Mouse (Mus musculus) retina, adult 2 months (tissue): ENCODE results near the gene Aes.

Source experiments
- DNase-seq: peaks from one replicate; pipeline ENCODE4 v3.0.0-alpha.2; 2012; ENCODE audit warnings: low read depth, low spot score

The Aes gene

DNA sequence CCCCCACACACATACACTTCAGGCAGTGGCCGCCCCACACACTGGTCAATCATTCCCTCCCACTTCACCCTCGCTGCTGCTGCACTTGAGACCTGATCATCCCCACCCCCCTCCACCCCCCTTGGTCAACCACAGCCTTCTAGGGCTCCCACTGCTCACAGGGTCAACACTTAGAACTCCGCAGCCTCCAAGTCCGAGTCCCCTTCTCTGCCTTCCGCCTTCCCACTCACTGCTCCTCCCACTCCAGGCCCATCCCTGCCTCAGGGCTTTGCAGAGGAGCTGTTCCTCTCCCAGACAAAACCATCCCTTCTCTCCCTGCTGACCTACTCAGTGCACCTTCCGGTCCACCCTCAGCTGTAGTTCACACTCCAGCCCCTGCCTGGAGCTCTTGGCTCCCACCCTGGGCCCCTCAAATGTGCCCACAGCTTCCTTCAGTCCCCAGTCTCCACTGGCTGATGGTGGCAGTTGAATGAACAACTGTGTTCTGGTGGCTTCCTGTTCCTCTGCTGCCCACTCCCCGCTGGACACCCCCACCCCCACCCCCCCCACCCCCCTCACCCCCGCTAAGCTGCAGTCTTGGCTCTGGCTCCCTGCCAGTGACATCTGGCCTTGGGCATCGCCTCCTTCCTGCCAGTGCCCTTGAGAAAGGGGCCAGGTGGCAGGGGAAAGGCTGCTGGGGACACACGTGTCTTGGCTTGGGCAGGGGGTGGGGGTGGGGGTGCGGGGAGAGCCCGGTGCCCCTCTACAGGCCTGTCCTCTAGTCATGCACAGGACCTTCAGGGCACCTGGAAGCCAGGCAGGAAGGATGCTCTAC lies 38.1 kb downstream of the Aes start:
- no peak for DNase-seq

GRCm38 (mm10) chr10:81598342-81598741 lies 39.1 kb downstream of the Aes start:
- no peak for DNase-seq

DNA sequence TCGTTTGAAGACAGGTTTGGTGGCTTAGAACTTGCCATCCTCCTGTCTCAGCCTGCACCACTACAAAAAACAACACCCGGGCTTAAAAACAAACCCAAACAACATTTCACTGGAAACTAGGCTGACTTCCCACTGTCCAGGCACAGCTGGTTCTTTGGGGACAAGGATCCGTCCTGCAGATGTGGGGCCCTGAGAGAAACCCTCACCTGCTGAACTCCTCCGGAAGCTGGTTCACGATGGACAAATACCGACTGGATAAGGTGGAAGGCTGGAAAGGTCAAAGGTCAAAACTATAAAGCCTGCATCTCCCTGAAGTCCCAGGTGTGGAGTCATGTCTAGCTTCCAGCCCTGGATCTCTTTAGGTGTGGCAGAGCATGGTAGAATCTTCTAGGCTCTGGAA lies 39.6 kb downstream of the Aes start:
- no peak for DNase-seq

DNA sequence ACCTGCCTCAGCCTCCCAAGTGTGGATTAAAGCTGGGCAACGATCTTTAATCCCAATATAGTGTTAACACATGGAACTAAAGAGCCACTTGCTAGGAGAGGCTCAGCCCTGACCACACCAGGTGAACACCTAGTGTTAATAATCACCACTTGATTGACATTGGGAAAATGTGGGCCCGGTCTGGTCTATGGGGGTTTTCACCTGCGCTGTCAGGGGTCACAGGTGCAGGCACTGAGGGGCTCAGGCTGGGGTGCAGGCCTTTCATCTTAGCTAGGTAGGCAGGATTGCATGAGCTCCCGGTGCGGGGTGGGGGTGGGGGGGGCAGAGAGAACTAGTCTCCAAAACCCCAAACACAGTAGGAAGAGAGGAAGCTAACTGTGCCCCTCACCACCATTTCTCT lies 40.3 kb downstream of the Aes start:
- DNase-seq: no peak

GRCm38 (mm10) chr10:81600096-81600495 lies 40.8 kb downstream of the Aes start:
- DNase-seq: no peak

- peak; percentile 92 for DNase-seq
Observed at GRCm38 (mm10) chr10:81600738-81601203, 41.5 kb downstream of the Aes start, which contains the start of gene Tle6. Gene Tle6 (minus strand): TSS chr10:81601073.

GRCm38 (mm10) chr10:81601396-81601905 lies 42.2 kb downstream of the Aes start:
- DNase-seq: no peak

DNA sequence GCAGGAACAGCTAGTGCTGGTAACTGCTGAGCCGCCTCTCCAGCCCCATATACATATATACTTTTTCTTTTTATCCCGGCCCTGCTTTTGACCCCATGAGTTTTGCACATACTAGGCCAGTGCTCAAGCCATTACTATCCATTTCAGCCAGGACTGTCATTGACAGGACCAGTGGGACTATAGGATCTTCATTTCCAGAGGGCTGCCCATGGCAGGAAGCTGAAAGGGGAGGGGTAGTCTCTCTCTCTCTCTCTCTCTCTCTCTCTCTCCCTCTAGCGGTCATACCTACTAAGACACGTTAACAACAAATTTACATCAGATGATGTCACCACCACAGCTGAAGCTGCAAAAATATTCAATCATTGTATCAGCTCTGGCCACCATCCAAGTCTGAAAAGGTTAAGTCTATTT lies 43.5 kb downstream of the Aes start:
- no peak for DNase-seq

DNA sequence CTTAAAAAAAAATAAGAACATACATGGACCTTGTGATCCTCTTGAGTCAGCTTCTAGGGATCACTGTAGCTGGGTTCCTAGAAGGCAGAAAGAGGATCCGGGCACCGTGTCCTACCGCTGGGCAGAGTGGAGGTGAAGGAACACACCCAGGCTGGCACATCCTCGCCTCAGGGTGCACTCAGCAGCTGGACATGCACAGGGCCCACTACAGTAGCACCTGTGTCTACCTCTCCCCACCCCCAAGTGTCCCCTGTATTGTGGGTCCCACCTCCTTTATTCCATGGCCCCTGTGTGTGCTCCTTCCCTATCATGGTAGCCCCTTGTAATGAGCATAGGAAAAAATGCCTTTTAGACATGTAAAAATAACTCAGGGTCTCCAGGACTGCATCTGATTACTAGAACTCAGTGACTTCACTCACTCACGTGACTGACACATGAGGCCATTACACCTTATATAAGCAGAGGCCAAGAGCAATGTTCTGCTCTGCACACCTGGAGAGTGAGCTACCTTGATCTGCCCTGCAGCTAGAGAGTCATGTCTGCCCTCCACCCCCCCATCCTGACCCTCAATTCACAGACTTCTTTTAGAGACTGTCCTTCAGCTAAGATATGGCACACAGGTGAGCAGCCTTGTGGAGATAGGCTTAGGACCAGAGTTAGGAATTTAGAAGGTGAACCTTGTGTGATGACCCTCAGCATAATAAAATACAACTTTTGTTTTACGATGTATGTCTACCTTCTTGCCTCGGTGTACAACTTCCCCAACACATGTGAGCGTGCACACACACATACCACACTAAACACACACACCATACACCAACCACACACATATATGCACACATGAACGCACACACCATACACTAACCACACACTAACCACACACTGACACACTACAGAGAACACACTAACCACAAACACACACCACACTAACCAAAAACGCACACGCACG lies 45.0 kb downstream of the Aes start:
- no peak for DNase-seq

DNA sequence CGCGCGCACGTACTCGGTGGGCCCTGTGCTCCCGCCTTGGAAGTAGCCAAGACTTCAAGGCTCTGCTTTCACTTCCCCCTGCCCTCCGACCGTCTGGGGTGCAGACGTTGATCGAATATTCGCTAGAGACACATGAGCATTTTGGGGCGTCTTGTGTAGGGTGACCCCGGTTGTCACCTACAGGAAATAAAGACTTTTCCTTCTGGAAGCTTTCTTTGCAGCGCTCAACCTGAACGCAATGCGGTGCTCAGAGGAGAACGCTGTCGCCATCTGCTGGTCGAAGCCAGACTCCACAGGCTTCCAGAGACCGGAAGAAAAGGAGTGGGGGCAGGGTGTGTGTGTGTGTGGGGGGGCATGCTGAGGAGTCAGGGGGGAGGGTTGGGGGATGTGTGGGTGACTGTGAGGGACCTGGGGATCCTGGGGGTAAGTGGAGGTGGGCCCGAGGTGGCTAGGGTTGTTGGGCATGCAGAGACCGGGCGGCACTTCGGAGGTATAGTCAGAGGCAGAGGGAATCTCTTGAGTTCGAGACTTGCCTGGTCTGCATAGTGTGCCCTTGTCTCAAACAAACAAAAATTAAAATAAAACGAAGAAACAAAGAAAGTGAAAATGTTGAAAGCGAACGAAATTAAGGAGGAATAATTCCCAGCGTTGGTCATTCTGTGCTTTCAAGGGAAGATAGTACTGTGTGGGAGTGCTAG lies 45.8 kb downstream of the Aes start:
- peak; percentile 85 for DNase-seq

DNA sequence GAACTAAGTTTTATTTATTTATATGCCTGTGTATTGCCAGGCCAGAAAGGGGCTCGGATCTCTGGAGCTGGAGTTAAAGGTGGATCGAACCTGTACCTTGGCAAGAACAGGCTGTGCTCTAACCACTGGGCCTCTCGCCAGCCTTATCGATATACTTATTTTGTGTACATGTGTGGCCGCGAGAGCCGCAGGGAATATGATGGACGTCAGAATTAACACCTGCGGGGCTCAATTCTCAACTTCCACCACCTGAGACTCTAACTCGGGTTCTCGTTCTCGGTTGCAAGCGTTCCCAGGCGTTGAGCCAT lies 46.3 kb downstream of the Aes start:
- DNase-seq: no peak

DNA sequence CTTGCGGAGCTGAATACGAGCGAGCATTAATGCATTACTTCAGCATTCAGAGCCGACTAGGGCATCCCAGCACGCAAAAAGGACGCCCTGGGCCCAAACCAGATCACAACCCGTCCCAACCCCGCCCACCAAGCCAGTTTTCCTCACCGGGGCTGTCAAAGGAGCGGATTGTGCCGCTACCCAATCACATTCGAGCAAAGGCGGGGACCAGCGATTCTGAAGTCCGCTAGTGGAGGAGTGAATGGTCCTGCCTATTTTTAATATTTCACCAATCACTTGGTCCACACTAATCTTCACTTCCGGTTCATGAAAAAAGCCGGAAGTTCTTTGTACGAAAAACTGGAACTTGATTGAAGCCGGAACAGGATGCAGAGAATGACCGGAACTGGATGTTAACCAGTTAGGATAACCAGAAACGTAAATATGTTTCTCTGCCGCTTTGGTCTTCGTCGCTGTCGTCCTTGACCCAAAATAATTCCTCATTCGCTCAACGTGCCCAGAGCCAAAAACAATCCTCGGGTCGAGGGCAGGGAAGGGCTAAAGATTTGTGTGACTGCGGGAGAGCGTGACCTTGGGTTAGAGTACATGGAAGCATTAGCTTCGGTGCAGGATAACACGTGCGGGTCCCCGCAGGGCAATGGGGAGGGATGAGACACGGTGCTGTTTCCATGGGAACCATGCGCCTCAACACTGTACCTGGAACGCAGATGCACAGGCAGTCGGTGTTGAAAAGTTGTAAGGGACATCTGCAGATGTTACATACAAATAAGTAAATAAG lies 46.9 kb downstream of the Aes start, which contains the start of gene BC025920:
Gene BC025920 (plus strand): TSS at position 297 of the 778 bp plus-strand sequence.
- peak; percentile 97 for DNase-seq

DNA sequence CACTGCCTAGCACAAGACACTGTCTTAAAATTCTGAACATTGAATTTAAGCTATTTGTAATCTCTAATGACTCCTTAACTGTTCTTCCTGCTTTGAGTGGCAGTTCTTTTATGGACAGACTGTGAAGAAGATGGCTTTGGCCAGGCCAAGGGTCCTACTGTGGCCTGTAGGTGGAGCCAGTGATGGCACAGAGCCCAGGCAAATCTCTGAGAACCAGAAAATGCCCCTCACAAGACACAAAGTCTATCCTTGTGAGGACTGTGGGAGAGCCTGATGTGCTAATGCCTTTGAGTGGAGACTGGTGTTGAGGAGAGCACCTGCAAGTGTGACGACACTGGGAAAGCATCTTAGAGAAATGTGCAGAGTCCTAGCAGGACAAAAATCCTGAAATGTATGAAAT lies 49.0 kb downstream of the Aes start:
- DNase-seq: no peak

DNA sequence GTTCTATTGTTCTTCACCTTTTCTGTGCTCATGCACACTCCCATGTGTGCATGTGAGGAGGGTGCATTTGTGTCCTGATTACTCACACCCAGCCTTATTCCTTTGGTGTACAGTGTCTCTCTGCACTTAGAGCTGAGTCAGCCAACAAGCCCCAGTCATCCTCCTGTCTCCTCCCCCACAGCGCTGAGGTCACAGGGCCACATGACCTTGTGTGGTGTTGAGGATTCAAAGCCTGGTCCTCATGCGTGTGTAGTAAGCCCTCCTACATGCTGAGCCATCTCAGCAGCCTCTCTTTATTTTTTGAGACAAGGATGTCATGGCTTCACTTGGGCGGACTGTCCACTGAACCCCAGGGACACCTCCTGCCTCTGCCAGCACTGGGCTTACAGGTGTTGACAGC lies 53.5 kb downstream of the Aes start:
- DNase-seq: no peak

DNA sequence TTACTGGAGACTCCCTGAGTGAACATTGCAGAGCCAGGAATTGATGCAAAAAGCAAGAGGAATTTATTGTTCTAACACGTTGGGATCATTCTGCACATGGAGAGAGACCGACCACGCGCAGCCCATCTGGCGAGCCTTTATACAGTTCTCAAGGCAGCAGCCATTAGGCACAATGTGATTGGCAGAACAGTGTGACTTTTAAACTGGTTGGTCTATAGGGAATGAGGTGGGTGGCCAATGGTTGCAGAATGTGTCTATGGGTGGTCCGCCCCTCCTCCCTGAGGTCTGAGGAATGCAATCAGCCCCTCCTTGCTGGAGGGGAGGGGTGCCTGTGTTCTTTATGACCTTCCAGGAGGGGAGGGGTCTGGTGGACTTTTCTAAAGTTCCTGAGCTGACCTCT lies 56.2 kb downstream of the Aes start:
- no peak for DNase-seq
